Mouse (Mus musculus) layer of hippocampus, adult 8-10 months (tissue): ENCODE results near the gene Itgav. TPM values are rescaled to one million over a fixed set of nuclear protein-coding genes. Genes with fewer than 3 reads are reported as not detected.

Experiments used
- DNase-seq, 2 experiments: peaks; one replicate each; pipeline ENCODE4 v3.0.0; 2022; ENCODE audit warnings: low spot score in 2 of 2
- total RNA-seq, 4 experiments: library from RNA; stranded (reverse); gene quantifications; 2 replicates each; pipeline ENCODE4 v1.2.4; 2022

The Itgav gene
- total RNA-seq, 4 experiments from 2014 or later: 61.5 to 76.4 (median 72.2) TPM

GRCm38 (mm10) chr2:83812483-83813272 lies 88.5 kb downstream of the Itgav start, which contains the start of gene Fam171b:
TSS of gene Fam171b (plus strand) at chr2:83812636.
- DNase-seq: peak; percentile 81 to 82

DNA sequence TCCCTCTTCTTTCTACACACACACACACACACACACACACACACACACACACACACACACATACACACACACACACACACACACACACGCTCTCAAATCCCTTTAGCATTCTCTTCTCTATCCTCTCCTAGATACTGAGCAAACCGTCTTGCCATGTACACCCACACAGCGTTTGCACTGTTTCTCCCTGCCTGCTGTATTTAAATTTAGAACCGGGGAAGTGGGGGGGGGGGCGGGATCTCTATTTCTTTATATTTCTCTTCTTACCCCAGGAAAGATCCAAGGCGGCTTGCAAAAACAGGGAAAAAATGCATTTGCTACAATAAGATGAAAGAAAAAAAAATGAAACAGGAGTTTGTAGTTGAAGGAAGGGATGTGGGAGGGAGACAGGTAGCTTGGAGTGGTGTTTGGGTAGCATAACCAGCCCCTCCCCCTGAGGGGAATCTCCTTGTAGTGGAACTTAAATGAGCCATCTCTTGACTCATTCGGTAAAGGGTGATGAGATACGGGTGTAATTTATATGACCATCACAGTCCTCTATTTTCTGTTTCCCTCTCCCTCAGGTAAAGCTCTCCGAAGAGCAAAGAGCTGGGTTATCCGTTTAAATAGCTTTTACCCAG lies 89.2 kb downstream of the Itgav start:
- DNase-seq: peak in 1 of 2 experiments; percentile 23

GRCm38 (mm10) chr2:83814009-83814408 lies 89.8 kb downstream of the Itgav start:
- DNase-seq: peak; percentile 40 to 59

- DNase-seq: no peak
Observed at GRCm38 (mm10) chr2:83816147-83816546, 92.0 kb downstream of the Itgav start.

DNA sequence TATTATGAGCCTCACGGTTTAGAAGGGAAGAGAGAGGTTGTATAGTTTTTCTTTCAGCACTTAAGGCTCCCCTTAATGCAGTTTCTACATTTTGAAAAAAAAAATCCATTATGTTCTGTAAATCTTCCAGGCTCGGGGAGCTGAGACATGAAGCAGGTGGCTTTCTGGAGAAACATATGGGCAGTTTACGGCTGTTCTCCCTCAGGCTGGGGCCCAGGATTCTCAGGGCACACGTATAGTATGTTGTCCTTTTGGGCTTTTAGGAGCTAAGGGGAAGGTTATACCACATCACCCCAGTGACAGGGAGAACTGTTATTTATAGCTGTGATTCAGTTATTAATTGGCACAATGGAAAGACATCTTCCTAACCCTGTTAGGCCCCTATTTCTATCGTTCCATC lies 101.0 kb downstream of the Itgav start:
- DNase-seq: no peak

DNA sequence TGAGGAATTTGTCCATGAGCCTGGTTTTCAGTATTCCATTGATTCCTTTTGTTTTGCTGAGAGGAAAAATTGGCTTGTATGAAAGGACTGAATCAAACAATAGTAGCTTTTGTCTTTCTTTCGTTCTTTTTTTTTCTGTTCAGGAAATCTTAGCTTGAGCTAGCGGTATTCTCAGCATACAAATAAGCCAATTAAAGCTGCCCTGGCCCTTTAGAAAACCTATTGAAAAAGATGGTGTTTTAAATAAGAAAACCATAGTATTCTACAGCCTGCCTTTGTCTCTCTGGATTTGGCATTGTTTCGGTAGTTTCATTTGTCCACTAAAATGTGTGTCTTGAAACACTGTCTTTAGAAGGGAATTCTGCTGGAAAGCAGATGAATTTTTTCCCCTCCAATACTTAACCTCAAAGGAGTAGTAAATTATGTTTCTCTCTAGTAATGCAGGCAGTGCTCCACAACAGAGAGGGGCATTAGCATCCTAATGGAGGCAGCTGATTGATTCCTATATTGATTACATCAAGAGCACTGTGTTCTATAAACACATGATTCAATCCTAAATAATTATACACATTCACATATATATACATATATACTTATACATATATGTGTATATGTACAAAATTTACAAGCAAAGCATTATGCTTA lies 104.8 kb downstream of the Itgav start:
- no peak for DNase-seq

- DNase-seq: peak in 1 of 2 experiments; percentile 26
Observed at GRCm38 (mm10) chr2:83832903-83833302, 108.7 kb downstream of the Itgav start.

GRCm38 (mm10) chr2:83835313-83836070 lies 111.3 kb downstream of the Itgav start:
- no peak for DNase-seq

- DNase-seq: no peak
Observed at GRCm38 (mm10) chr2:83848495-83848894, 124.3 kb downstream of the Itgav start.

GRCm38 (mm10) chr2:83853423-83853822 lies 129.2 kb downstream of the Itgav start:
- no peak for DNase-seq

GRCm38 (mm10) chr2:83856236-83856635 lies 132.0 kb downstream of the Itgav start:
- no peak for DNase-seq

Other genes with a start within 250 kb of the Itgav start
- 100 to 1,000 TPM; 117 to 148 (median 124) TPM for gene Zc3h15, start 80.0 kb upstream of the Itgav start, total RNA-seq
- 100 to 1,000 TPM; 184 to 209 (median 204) TPM for gene Fam171b, start 88.2 kb downstream of the Itgav start, total RNA-seq
- gene Zswim2, start 216.8 kb downstream of the Itgav start, total RNA-seq: not detected
- 1 to 10 TPM; 1.5 to 2.1 (median 1.8) TPM for gene Gm13698, start 231.3 kb downstream of the Itgav start, total RNA-seq
- gene Gm13693, start 237.1 kb downstream of the Itgav start, total RNA-seq: 1 to 10 TPM; 1.5 to 2.1 (median 1.8) TPM
- gene Gm13695, start 242.9 kb downstream of the Itgav start, total RNA-seq: 1 to 10 TPM in 2 of 4 experiments, not detected in 2; 1.5 to 1.6 TPM
- 1 to 10 TPM; 1.5 to 2.1 (median 1.8) TPM for gene Gm13696, start 248.7 kb downstream of the Itgav start, total RNA-seq